Mouse (Mus musculus): ENCODE data around the gene Dnajb6. TPM values are rescaled to one million over a fixed set of nuclear protein-coding genes. Genes with fewer than 3 reads are reported as not detected.
A peak's percentile ranks its signal among the peaks of the same experiment; 100 is the strongest.

Dnajb6 gene
- polyA plus RNA-seq, 1 experiment from 2014 or later, result 90.0 TPM

- ATAC-seq (ENCODE audit: insufficient number of reproducible peaks, insufficient read depth, low FRiP score, low read depth), result no peak
- Histone ChIP-seq H3K4me1 (ENCODE audit: control insufficient read depth in 2 of 2, insufficient read depth in 2 of 2, low read length in 2 of 2) (no peaks in the 10 kb centered on the region), H3K4me2 (ENCODE audit: low read length) (no peak overlapping the region), H3K9me3 (ENCODE audit: control insufficient read depth, low read length) (no peaks in the 10 kb centered on the region), H3K27me3 (ENCODE audit: control insufficient read depth, insufficient read depth, low read length) (no peaks in the 10 kb centered on the region), H3K4me3 (ENCODE audit: control insufficient read depth in 1 of 2, insufficient read depth in 1 of 2, low read depth in 1 of 2, low read length in 2 of 2) (no peak overlapping the region), H3K36me3 (ENCODE audit: control insufficient read depth, insufficient read depth, low read length) (no peaks in the 10 kb centered on the region), H3K9ac (ENCODE audit: low read length) (no peak overlapping the region), H3K27ac (replicated peaks in 1 of 2; ENCODE audit: control insufficient read depth in 1 of 2, insufficient read depth in 1 of 2, low read depth in 2 of 2, low read length in 2 of 2) (no peak overlapping the region)
- WGBS, result 79% methylated on average over 1 of the region's 1 CpGs
These were observed 117.5 kb downstream of the Dnajb6 start for GRCm38 (mm10) chr5:29853035-29853434.

- no peak for ATAC-seq (ENCODE audit: insufficient number of reproducible peaks, insufficient read depth, low FRiP score, low read depth)
- no peaks in the 10 kb centered on the region for H3K4me1 ChIP-seq (ENCODE audit: control insufficient read depth in 2 of 2, insufficient read depth in 2 of 2, low read length in 2 of 2)
- no peak overlapping the region for H3K4me3 ChIP-seq (ENCODE audit: control insufficient read depth in 1 of 2, insufficient read depth in 1 of 2, low read depth in 1 of 2, low read length in 2 of 2)
- H3K9ac ChIP-seq (ENCODE audit: low read length), result no peak overlapping the region
- no peaks in the 10 kb centered on the region for H3K36me3 ChIP-seq (ENCODE audit: control insufficient read depth, insufficient read depth, low read length)
- no peaks in the 10 kb centered on the region for H3K9me3 ChIP-seq (ENCODE audit: control insufficient read depth, low read length)
- no peak overlapping the region for H3K27ac ChIP-seq (replicated peaks in 1 of 2; ENCODE audit: control insufficient read depth in 1 of 2, insufficient read depth in 1 of 2, low read depth in 2 of 2, low read length in 2 of 2)
- no peaks in the 10 kb centered on the region for H3K27me3 ChIP-seq (ENCODE audit: control insufficient read depth, insufficient read depth, low read length)
- no peak overlapping the region for H3K4me2 ChIP-seq (ENCODE audit: low read length)
- whole genome bisulfite sequencing, result 72% methylated on average over 5 of the region's 5 CpGs
These were observed 118.9 kb downstream of the Dnajb6 start for GRCm38 (mm10) chr5:29854376-29854775.

- H3K27ac ChIP-seq (replicated peaks in 1 of 2; ENCODE audit: control insufficient read depth in 1 of 2, insufficient read depth in 1 of 2, low read depth in 2 of 2, low read length in 2 of 2), result no peak overlapping the region
- no peaks in the 10 kb centered on the region for H3K4me1 ChIP-seq (ENCODE audit: control insufficient read depth in 2 of 2, insufficient read depth in 2 of 2, low read length in 2 of 2)
- no peak overlapping the region for H3K4me3 ChIP-seq (ENCODE audit: control insufficient read depth in 1 of 2, insufficient read depth in 1 of 2, low read depth in 1 of 2, low read length in 2 of 2)
- no peaks in the 10 kb centered on the region for H3K27me3 ChIP-seq (ENCODE audit: control insufficient read depth, insufficient read depth, low read length)
- no peak for ATAC-seq (ENCODE audit: insufficient number of reproducible peaks, insufficient read depth, low FRiP score, low read depth)
- no peaks in the 10 kb centered on the region for H3K9me3 ChIP-seq (ENCODE audit: control insufficient read depth, low read length)
- H3K4me2 ChIP-seq (ENCODE audit: low read length), result no peak overlapping the region
- H3K36me3 ChIP-seq (ENCODE audit: control insufficient read depth, insufficient read depth, low read length), result no peaks in the 10 kb centered on the region
- 79% methylated on average over 1 of the region's 1 CpGs for whole genome bisulfite sequencing
- H3K9ac ChIP-seq (ENCODE audit: low read length), result no peak overlapping the region
These were observed 119.5 kb downstream of the Dnajb6 start for GRCm38 (mm10) chr5:29854971-29855370.

GRCm38 (mm10) chr5:29861522-29861921 lies 126.0 kb downstream of the Dnajb6 start:
- no peak for ATAC-seq (ENCODE audit: insufficient number of reproducible peaks, insufficient read depth, low FRiP score, low read depth)
- no peaks in the 10 kb centered on the region for H3K27me3 ChIP-seq (ENCODE audit: control insufficient read depth, insufficient read depth, low read length)
- no peak overlapping the region for H3K4me3 ChIP-seq (ENCODE audit: control insufficient read depth in 1 of 2, insufficient read depth in 1 of 2, low read depth in 1 of 2, low read length in 2 of 2)
- H3K4me1 ChIP-seq (ENCODE audit: control insufficient read depth in 2 of 2, insufficient read depth in 2 of 2, low read length in 2 of 2), result peaks cover 0 to 8% of the 10 kb centered on the region in 2 experiments; a peak in 1 of 4 replicates
- H3K9me3 ChIP-seq (ENCODE audit: control insufficient read depth, low read length), result no peaks in the 10 kb centered on the region
- WGBS, result 66% methylated on average over 3 of the region's 3 CpGs
- H3K27ac ChIP-seq (replicated peaks in 1 of 2; ENCODE audit: control insufficient read depth in 1 of 2, insufficient read depth in 1 of 2, low read depth in 2 of 2, low read length in 2 of 2), result no peak overlapping the region
- H3K4me2 ChIP-seq (ENCODE audit: low read length), result no peak overlapping the region
- H3K36me3 ChIP-seq (ENCODE audit: control insufficient read depth, insufficient read depth, low read length), result no peaks in the 10 kb centered on the region
- H3K9ac ChIP-seq (ENCODE audit: low read length), result no peak overlapping the region

GRCm38 (mm10) chr5:29862388-29862787 lies 126.9 kb downstream of the Dnajb6 start:
- H3K36me3 ChIP-seq (ENCODE audit: control insufficient read depth, insufficient read depth, low read length), result no peaks in the 10 kb centered on the region
- H3K27ac ChIP-seq (replicated peaks in 1 of 2; ENCODE audit: control insufficient read depth in 1 of 2, insufficient read depth in 1 of 2, low read depth in 2 of 2, low read length in 2 of 2), result no peak overlapping the region
- ATAC-seq (ENCODE audit: insufficient number of reproducible peaks, insufficient read depth, low FRiP score, low read depth), result no peak
- peaks cover 0 to 8% of the 10 kb centered on the region in 2 experiments; a peak in 1 of 4 replicates for H3K4me1 ChIP-seq (ENCODE audit: control insufficient read depth in 2 of 2, insufficient read depth in 2 of 2, low read length in 2 of 2)
- H3K4me3 ChIP-seq (ENCODE audit: control insufficient read depth in 1 of 2, insufficient read depth in 1 of 2, low read depth in 1 of 2, low read length in 2 of 2), result no peak overlapping the region
- H3K9ac ChIP-seq (ENCODE audit: low read length), result no peak overlapping the region
- no peaks in the 10 kb centered on the region for H3K9me3 ChIP-seq (ENCODE audit: control insufficient read depth, low read length)
- H3K4me2 ChIP-seq (ENCODE audit: low read length), result no peak overlapping the region
- WGBS, result 96% methylated on average over 5 of the region's 5 CpGs
- no peaks in the 10 kb centered on the region for H3K27me3 ChIP-seq (ENCODE audit: control insufficient read depth, insufficient read depth, low read length)

- Histone ChIP-seq H3K9ac (ENCODE audit: low read length) (no peak overlapping the region), H3K9me3 (ENCODE audit: control insufficient read depth, low read length) (no peaks in the 10 kb centered on the region), H3K4me1 (ENCODE audit: control insufficient read depth in 2 of 2, insufficient read depth in 2 of 2, low read length in 2 of 2) (peaks cover 0 to 8% of the 10 kb centered on the region in 2 experiments; a peak in 1 of 4 replicates), H3K27ac (replicated peaks in 1 of 2; ENCODE audit: control insufficient read depth in 1 of 2, insufficient read depth in 1 of 2, low read depth in 2 of 2, low read length in 2 of 2) (peak overlapping the region in 1 of 2 experiments; percentile 34; a peak in 1 of 4 replicates), H3K27me3 (ENCODE audit: control insufficient read depth, insufficient read depth, low read length) (no peaks in the 10 kb centered on the region), H3K4me2 (ENCODE audit: low read length) (no peak overlapping the region), H3K4me3 (ENCODE audit: control insufficient read depth in 1 of 2, insufficient read depth in 1 of 2, low read depth in 1 of 2, low read length in 2 of 2) (no peak overlapping the region), H3K36me3 (ENCODE audit: control insufficient read depth, insufficient read depth, low read length) (no peaks in the 10 kb centered on the region)
- no peak for ATAC-seq (ENCODE audit: insufficient number of reproducible peaks, insufficient read depth, low FRiP score, low read depth)
- WGBS, result 58% methylated on average over 4 of the region's 4 CpGs
These were observed 128.8 kb downstream of the Dnajb6 start for GRCm38 (mm10) chr5:29864291-29864737.

- H3K4me2 ChIP-seq (ENCODE audit: low read length), result no peak overlapping the region
- peak; percentile 31; the same call in 1 of the 2 replicates for ATAC-seq (ENCODE audit: insufficient number of reproducible peaks, insufficient read depth, low FRiP score, low read depth)
- 54% methylated on average over 4 of the region's 4 CpGs for whole genome bisulfite sequencing
- H3K27ac ChIP-seq (replicated peaks in 1 of 2; ENCODE audit: control insufficient read depth in 1 of 2, insufficient read depth in 1 of 2, low read depth in 2 of 2, low read length in 2 of 2), result 0 out of 4 replicates have a peak overlapping the region, but pooled peaks of 1 of the 2 experiments have one; percentile 45
- H3K4me3 ChIP-seq (ENCODE audit: control insufficient read depth in 1 of 2, insufficient read depth in 1 of 2, low read depth in 1 of 2, low read length in 2 of 2), result no peak overlapping the region
- H3K36me3 ChIP-seq (ENCODE audit: control insufficient read depth, insufficient read depth, low read length), result no peaks in the 10 kb centered on the region
- peaks cover 0 to 8% of the 10 kb centered on the region in 2 experiments; a peak in 1 of 4 replicates for H3K4me1 ChIP-seq (ENCODE audit: control insufficient read depth in 2 of 2, insufficient read depth in 2 of 2, low read length in 2 of 2)
- no peaks in the 10 kb centered on the region for H3K9me3 ChIP-seq (ENCODE audit: control insufficient read depth, low read length)
- H3K9ac ChIP-seq (ENCODE audit: low read length), result no peak overlapping the region
- no peaks in the 10 kb centered on the region for H3K27me3 ChIP-seq (ENCODE audit: control insufficient read depth, insufficient read depth, low read length)
These were observed 129.5 kb downstream of the Dnajb6 start for GRCm38 (mm10) chr5:29864994-29865393.

Measured in heart, embryonic 14.5 days (tissue).